Mouse (Mus musculus): ENCODE measurements around the gene Ptpn23. TPM values are rescaled to one million over a fixed set of nuclear protein-coding genes. Genes with fewer than 3 reads are reported as not detected.

Gene Ptpn23
- total and polyA plus RNA-seq, 2 experiments from 2014 or later, result 14.1 to 36.0 TPM

- no peak overlapping the region for H3K4me2 ChIP-seq (ENCODE audit: low read depth, low read length, poor library complexity, severe bottlenecking)
- peaks cover 33% of the 10 kb centered on the region for H3K36me3 ChIP-seq (ENCODE audit: insufficient read depth, low read length)
- TF ChIP-seq CTCF (IDR thresholded peaks at IDR 0.05), result no peak
- H3K9me3 ChIP-seq (ENCODE audit: low read length), result no peaks in the 10 kb centered on the region
- ATAC-seq (ENCODE audit: low FRiP score) (no peak), DNase-seq (ENCODE audit: low spot score) (no peak)
- H3K27me3 ChIP-seq (ENCODE audit: insufficient read depth, low read length), result no peaks in the 10 kb centered on the region
- no peak overlapping the region for H3K4me3 ChIP-seq (ENCODE audit: low read depth, low read length)
- no peak overlapping the region for H3K27ac ChIP-seq (ENCODE audit: low read depth, low read length)
- H3K9ac ChIP-seq (replicated peaks; ENCODE audit: low read length, poor library complexity, severe bottlenecking), result no peak overlapping the region
- 86% methylated on average over 10 of the region's 10 CpGs for whole genome bisulfite sequencing
- H3K4me1 ChIP-seq (ENCODE audit: insufficient read depth, low read length), result no peaks in the 10 kb centered on the region
Measured at GRCm38 (mm10) chr9:110362337-110362736, 45.7 kb downstream of the Ptpn23 start.

- Histone ChIP-seq H3K9ac (replicated peaks; ENCODE audit: low read length, poor library complexity, severe bottlenecking) (no peak overlapping the region), H3K4me1 (ENCODE audit: insufficient read depth, low read length) (no peaks in the 10 kb centered on the region), H3K27me3 (ENCODE audit: insufficient read depth, low read length) (no peaks in the 10 kb centered on the region), H3K4me2 (ENCODE audit: low read depth, low read length, poor library complexity, severe bottlenecking) (no peak overlapping the region), H3K9me3 (ENCODE audit: low read length) (no peaks in the 10 kb centered on the region), H3K27ac (ENCODE audit: low read depth, low read length) (no peak overlapping the region), H3K4me3 (ENCODE audit: low read depth, low read length) (no peak overlapping the region), H3K36me3 (ENCODE audit: insufficient read depth, low read length) (peaks cover 34% of the 10 kb centered on the region)
- TF ChIP-seq CTCF (IDR thresholded peaks at IDR 0.05), result no peak
- no peak for ATAC-seq (ENCODE audit: low FRiP score)
- no peak for DNase-seq (ENCODE audit: low spot score)
- WGBS, result 84% methylated on average over 12 of the region's 12 CpGs
Measured at GRCm38 (mm10) chr9:110361299-110361698, 46.7 kb downstream of the Ptpn23 start.

- TF ChIP-seq CTCF (IDR thresholded peaks at IDR 0.05), result no peak
- no peak for DNase-seq (ENCODE audit: low spot score)
- WGBS, result 89% methylated on average over 2 of the region's 2 CpGs
Measured at GRCm38 (mm10) chr9:110358341-110358740, 49.7 kb downstream of the Ptpn23 start.

GRCm38 (mm10) chr9:110351932-110352632 is 55.9 kb downstream of the Ptpn23 start:
- DNase-seq (ENCODE audit: low spot score) (no peak), ATAC-seq (ENCODE audit: low FRiP score) (no peak)
- 91% methylated on average over 8 of the region's 8 CpGs for WGBS
- no peaks in the 10 kb centered on the region for H3K9me3 ChIP-seq (ENCODE audit: low read length)
- H3K4me2 ChIP-seq (ENCODE audit: low read depth, low read length, poor library complexity, severe bottlenecking), result no peak overlapping the region
- TF ChIP-seq CTCF (IDR thresholded peaks at IDR 0.05), result no peak
- H3K9ac ChIP-seq (replicated peaks; ENCODE audit: low read length, poor library complexity, severe bottlenecking), result no peak overlapping the region
- no peak overlapping the region for H3K27ac ChIP-seq (ENCODE audit: low read depth, low read length)
- no peak overlapping the region for H3K4me3 ChIP-seq (ENCODE audit: low read depth, low read length)
- peaks cover 18% of the 10 kb centered on the region for H3K36me3 ChIP-seq (ENCODE audit: insufficient read depth, low read length)
- H3K27me3 ChIP-seq (ENCODE audit: insufficient read depth, low read length), result no peaks in the 10 kb centered on the region
- no peaks in the 10 kb centered on the region for H3K4me1 ChIP-seq (ENCODE audit: insufficient read depth, low read length)

More at GRCm38 (mm10) chr9:110358341-110358740, 49.7 kb downstream of the Ptpn23 start:
- Histone ChIP-seq H3K4me1 (ENCODE audit: insufficient read depth, low read length) (no peaks in the 10 kb centered on the region), H3K4me3 (ENCODE audit: low read depth, low read length) (no peak overlapping the region), H3K36me3 (ENCODE audit: insufficient read depth, low read length) (peaks cover 24% of the 10 kb centered on the region), H3K27ac (ENCODE audit: low read depth, low read length) (no peak overlapping the region), H3K4me2 (ENCODE audit: low read depth, low read length, poor library complexity, severe bottlenecking) (no peak overlapping the region), H3K9ac (replicated peaks; ENCODE audit: low read length, poor library complexity, severe bottlenecking) (no peak overlapping the region), H3K27me3 (ENCODE audit: insufficient read depth, low read length) (no peaks in the 10 kb centered on the region), H3K9me3 (ENCODE audit: low read length) (no peaks in the 10 kb centered on the region)
- ATAC-seq (ENCODE audit: low FRiP score), result no peak

- no peak overlapping the region for H3K9ac ChIP-seq (replicated peaks; ENCODE audit: low read length, poor library complexity, severe bottlenecking)
- H3K4me1 ChIP-seq (ENCODE audit: insufficient read depth, low read length), result no peaks in the 10 kb centered on the region
- TF ChIP-seq CTCF (IDR thresholded peaks at IDR 0.05), result no peak
- peaks cover 17% of the 10 kb centered on the region for H3K36me3 ChIP-seq (ENCODE audit: insufficient read depth, low read length)
- DNase-seq (ENCODE audit: low spot score) (no peak), ATAC-seq (ENCODE audit: low FRiP score) (no peak)
- no peak overlapping the region for H3K4me2 ChIP-seq (ENCODE audit: low read depth, low read length, poor library complexity, severe bottlenecking)
- WGBS, result 92% methylated on average over 2 of the region's 2 CpGs
- H3K27me3 ChIP-seq (ENCODE audit: insufficient read depth, low read length), result no peaks in the 10 kb centered on the region
- no peak overlapping the region for H3K4me3 ChIP-seq (ENCODE audit: low read depth, low read length)
- no peak overlapping the region for H3K27ac ChIP-seq (ENCODE audit: low read depth, low read length)
- no peaks in the 10 kb centered on the region for H3K9me3 ChIP-seq (ENCODE audit: low read length)
Measured at GRCm38 (mm10) chr9:110351350-110351749, 56.7 kb downstream of the Ptpn23 start.

- no peak for ATAC-seq (ENCODE audit: low FRiP score)
Measured at GRCm38 (mm10) chr9:110350612-110351011, 57.4 kb downstream of the Ptpn23 start.

More at GRCm38 (mm10) chr9:110350612-110351011, 57.4 kb downstream of the Ptpn23 start:
- Histone ChIP-seq H3K4me1 (ENCODE audit: insufficient read depth, low read length) (no peaks in the 10 kb centered on the region), H3K36me3 (ENCODE audit: insufficient read depth, low read length) (peaks cover 10% of the 10 kb centered on the region), H3K9me3 (ENCODE audit: low read length) (no peaks in the 10 kb centered on the region), H3K27ac (ENCODE audit: low read depth, low read length) (no peak overlapping the region), H3K4me2 (ENCODE audit: low read depth, low read length, poor library complexity, severe bottlenecking) (no peak overlapping the region), H3K27me3 (ENCODE audit: insufficient read depth, low read length) (no peaks in the 10 kb centered on the region), H3K9ac (replicated peaks; ENCODE audit: low read length, poor library complexity, severe bottlenecking) (no peak overlapping the region), H3K4me3 (ENCODE audit: low read depth, low read length) (no peak overlapping the region)
- TF ChIP-seq CTCF (IDR thresholded peaks at IDR 0.05), result no peak
- DNase-seq (ENCODE audit: low spot score), result no peak
- 93% methylated on average over 5 of the region's 5 CpGs for WGBS

Measured in midbrain, postnatal 0 days (tissue).